Mouse (Mus musculus) stomach, postnatal 0 days (tissue): ENCODE data around the gene Itgb8.

ENCODE experiments used
- CTCF ChIP-seq: IDR thresholded peaks from 2 replicates; pipeline ENCODE4 v1.5.1; 2016; ENCODE audit warnings: antibody characterized with exemption, low read depth, mild to moderate bottlenecking, moderate library complexity
- EP300 ChIP-seq: optimal IDR thresholded peaks from 2 replicates; pipeline ENCODE3; 2016; ENCODE audit warnings: antibody characterized with exemption

DNA sequence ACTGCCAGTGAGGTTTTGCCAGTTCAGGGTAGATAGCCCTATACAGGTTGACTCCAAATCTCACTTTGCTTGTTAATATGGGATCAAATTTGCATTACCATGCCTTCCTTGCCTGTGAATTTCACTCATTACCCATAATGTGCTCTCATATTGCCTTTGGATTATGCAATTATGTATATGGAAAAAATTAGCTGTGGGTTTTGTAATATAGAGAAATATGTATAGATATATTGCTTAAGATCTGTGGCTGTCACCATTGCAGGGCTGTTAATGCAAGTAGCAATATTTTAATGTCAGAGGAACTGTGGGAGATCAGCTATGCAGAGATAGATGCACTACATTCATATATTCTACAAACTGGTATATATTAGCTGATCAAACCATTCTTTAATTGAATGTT is 43.5 kb downstream of the Itgb8 start:
- TF ChIP-seq CTCF (no peak), EP300 (no peak)
